Mouse (Mus musculus) kidney, adult 2 months (tissue): ENCODE results near the gene Tnfsf13.

ENCODE experiments used
- CTCF ChIP-seq: fragments of 200-500 bp; conservative IDR thresholded peaks from 2 replicates; pipeline ENCODE4 v1.5.1; 2011; ENCODE audit warnings: low read depth, mild to moderate bottlenecking, control low read depth, low read length, moderate library complexity, mixed read lengths; ENCODE audit not compliant: insufficient read depth, insufficient read length
- POLR2A ChIP-seq: fragments of 200-500 bp; IDR thresholded peaks from one replicate; pipeline ENCODE4 v1.6.1; 2011; ENCODE audit warnings: low read depth, low read length, control low read depth

DNA sequence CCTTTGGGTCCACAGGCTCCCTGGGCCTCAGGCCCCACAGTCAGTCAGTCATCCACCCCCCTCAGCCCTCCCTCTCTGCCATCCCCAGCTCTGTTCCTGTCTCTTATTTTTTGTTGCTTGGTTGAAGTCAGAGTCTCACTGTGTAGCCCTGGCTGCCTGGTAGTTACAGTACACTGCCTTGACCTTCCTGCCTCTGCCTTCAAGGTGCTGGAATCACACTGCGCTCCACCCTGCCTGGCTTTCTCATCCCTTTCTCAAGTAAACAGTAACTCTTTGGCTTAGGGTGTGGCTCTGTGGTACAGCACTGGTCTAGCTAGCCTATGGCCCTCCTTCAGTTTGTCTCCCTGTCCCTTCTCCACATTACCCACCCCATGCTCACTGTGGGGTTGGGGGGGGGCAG lies 4.3 kb upstream of the Tnfsf13 start:
- TF ChIP-seq CTCF (no peak), POLR2A (no peak)
